Mouse (Mus musculus): ENCODE measurements around the gene Spata48. TPM values are rescaled to one million over a fixed set of nuclear protein-coding genes. Genes with fewer than 3 reads are reported as not detected.
A peak's percentile ranks its signal among the peaks of the same experiment; 100 is the strongest.

The Spata48 gene
- total RNA-seq, 2 experiments from 2014 or later = 2.2 to 2.8 TPM

GRCm38 (mm10) chr11:11528760-11529159, 66.9 kb downstream of the Spata48 start:
- intact Hi-C loops (cut with DNase I) = no loop called here
- peak in 1 of 2 experiments; percentile 7 for DNase-seq (ENCODE audit: low spot score in 2 of 2)

GRCm38 (mm10) chr11:11529165-11529564, 67.3 kb downstream of the Spata48 start:
- no peak for DNase-seq (ENCODE audit: low spot score in 2 of 2)
- intact Hi-C loops (cut with DNase I) = no loop called here

GRCm38 (mm10) chr11:11530126-11530525, 68.2 kb downstream of the Spata48 start:
- no peak for DNase-seq (ENCODE audit: low spot score in 2 of 2)
- intact Hi-C loops (cut with DNase I) = no loop called here

DNA sequence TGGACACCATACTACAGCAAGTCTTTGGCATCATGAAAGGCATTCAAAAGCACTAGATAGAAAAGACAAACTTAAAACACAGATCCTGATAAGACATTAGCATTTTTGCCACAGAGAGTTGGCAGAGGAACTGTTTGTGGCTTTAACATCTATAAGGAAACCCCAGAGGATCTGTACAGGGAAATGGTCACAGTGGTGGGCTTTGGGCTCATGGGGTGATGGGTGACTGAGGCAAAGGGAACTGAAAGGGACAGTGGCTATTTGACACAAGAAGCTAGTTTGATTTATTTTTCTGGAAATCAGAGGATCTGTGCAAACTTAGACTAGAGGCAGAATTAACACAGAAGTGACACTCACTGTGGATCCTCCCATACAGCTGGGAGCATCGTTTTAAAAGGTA, 74.4 kb downstream of the Spata48 start:
- intact Hi-C loops (cut with DNase I) = no loop called here
- DNase-seq (ENCODE audit: low spot score in 2 of 2) = no peak

GRCm38 (mm10) chr11:11545948-11546347, 84.1 kb downstream of the Spata48 start:
- DNase-seq (ENCODE audit: low spot score in 2 of 2) = no peak
- intact Hi-C loops (cut with DNase I) = no loop called here

DNA sequence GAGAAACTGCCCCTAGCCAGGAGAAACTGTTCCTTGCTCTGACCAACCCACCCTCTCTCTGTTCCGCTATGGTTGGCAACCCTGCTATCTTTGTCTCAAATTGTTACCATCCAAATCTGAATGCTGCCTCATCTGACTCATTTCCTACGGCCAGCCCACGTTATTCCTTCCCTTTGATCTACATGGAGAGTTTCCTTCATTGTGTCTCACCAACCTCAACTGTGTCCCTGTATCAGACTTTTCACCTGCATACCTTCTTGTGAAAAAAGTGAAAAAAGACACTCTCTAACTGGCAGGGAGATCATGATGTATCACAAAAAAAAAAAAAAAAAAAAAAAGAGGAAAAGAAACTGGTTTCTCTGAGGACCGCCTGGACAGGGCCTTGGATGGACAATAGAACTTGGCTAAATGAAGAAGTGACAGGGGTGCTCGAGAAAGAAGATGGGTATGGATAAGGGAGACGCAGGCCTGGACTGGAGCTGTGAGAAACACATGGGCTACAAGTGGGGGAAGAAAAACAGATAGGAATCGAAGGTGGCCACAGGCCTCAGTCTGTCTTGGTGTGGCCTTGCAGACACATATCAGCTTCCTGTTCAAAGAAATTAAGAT, 85.1 kb downstream of the Spata48 start:
- DNase-seq (ENCODE audit: low spot score in 2 of 2) = no peak
- intact Hi-C loops (cut with DNase I) = no loop called here

DNA sequence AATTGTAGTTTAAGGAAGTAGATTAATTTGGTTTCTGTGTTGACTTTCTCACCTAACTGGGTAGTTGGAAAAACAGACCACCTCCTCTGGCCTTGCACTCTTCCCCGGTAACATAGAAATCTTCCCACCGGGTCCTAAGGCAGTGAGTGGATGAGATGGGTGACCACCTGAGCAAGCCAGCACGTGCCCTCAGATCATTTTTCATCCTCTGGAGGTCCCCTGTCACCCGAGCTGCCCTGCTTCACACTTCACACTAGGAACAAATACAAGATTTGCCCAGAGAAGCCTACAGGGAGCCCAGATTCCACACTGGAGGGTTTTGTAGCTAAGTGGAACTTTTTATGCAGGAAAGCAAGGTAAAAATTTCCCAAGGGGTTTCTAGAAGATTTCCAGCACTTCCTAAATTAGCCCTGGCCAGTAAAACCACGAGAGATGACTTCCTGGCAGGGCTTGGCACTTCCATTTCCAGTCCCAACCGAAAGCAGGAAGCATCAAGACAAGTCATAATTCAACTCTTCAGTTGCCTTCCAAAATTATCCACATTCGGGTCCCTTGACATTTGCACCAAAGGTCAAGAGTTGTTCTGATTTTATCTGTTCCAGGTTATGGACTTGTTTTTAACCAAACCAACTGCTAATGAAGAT, 85.8 kb downstream of the Spata48 start:
- intact Hi-C loops (cut with DNase I) = no loop called here
- no peak for DNase-seq (ENCODE audit: low spot score in 2 of 2)

DNA sequence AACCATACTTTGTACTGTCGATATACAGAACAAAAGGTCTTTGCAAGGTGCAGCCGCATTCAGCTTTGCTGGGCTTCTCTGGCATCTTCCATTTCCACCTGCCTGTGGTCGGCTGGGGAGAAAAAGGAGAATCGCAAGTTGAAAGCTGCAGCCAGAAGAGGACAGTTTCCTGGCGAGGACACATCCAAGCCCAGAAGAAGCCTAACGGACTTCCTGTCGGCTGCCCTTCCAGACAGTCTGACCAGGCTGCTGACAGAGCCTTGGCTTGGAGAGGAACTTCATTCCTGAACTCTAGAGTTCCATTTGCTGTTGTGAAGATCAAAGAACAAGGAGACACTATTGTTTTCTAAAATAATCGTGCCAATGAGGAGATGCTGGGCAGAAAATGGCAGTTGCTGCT, 93.7 kb downstream of the Spata48 start:
- intact Hi-C loops (cut with DNase I) = no loop called here

DNA sequence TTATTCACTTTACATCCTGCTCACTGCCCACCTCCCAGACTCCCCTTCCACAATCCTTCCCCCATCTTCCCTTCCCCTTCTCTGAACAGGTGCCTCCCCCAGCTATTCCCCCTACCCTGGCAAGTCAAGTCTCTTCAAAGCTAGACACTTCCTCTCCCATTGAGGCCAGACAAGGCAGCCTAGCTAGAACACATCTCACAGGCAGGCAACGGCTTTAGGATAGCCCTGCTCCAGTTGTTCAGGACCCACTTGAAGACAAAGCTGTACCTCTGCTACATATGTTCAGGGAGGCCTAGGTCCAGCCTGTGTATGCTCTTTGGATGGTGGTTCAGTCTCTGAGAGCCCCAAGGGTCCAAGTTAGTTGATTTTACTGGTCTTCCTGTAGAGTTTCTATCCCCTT, 94.3 kb downstream of the Spata48 start:
- no peak for DNase-seq (ENCODE audit: low spot score in 2 of 2)
- intact Hi-C loops (cut with DNase I) = no loop called here

More for the DNA sequence above, 93.7 kb downstream of the Spata48 start:
- no peak for DNase-seq (ENCODE audit: low spot score in 2 of 2)

GRCm38 (mm10) chr11:11557173-11557967, 95.5 kb downstream of the Spata48 start:
- DNase-seq (ENCODE audit: low spot score in 2 of 2) = peak; percentile 45 to 50
- intact Hi-C loops (cut with DNase I) = loop anchor here (1.0 kb wide), 1 partner anchor 231 kb away; no protein-coding TSS in a partner anchor

- DNase-seq (ENCODE audit: low spot score in 2 of 2) = no peak
- intact Hi-C loops (cut with DNase I) = no loop called here
These were observed 96.8 kb downstream of the Spata48 start for GRCm38 (mm10) chr11:11558662-11559061.

DNA sequence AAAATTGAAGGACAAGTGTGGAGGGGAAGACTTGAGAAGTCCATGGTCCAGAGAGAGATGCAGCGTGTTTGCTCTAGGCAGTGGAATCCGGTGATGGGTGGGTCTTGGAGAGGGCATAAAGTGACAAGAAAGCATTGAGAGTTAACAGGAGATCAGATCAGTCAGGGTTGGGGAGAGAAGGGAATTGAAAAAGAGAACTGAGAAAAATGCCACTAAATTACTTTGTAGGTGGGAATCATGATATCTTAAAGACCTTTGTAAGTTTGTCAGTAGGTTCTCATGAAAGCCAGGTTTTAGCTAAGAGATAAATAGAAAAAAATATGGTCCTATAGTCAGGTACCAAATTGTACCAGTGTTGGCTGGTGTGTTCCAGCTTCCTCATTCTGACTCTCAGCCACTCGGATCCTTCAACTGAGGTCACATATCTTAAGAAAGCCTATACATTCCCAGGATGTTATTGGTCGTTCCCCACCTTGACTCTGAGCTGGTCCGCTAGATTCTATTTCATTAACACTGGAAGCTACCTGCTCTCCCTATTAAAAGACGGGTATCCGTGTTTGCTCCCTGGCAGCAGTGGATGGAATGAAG, 97.3 kb downstream of the Spata48 start:
- intact Hi-C loops (cut with DNase I) = no loop called here
- DNase-seq (ENCODE audit: low spot score in 2 of 2) = no peak

DNA sequence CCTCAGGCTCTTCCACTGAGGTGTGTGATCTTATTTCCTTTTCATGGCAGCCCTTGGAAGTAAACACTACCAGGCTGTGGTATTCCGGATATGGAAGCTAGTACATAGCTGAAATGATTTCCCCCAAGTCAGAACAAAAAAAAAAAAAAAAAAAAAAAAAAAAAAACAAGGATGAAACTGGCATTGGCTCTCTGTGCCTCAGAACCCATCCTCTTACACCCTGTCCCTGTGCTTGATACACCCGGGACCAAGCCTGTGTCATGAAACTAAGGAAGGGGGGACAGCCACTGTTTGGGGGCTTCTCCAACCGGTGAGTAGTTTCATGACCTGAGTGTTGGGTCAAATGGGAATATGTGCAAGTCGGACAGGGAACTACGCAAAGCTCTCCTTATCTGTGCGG, 99.2 kb downstream of the Spata48 start:
- intact Hi-C loops (cut with DNase I) = loop anchor here (5.0 kb wide), 1 partner anchor 126 kb away; the partner anchor contains the start of gene Ikzf1

GRCm38 (mm10) chr11:11564266-11565044, 102.6 kb downstream of the Spata48 start:
- no peak for DNase-seq (ENCODE audit: low spot score in 2 of 2)
- intact Hi-C loops (cut with DNase I) = loop anchor here (5.0 kb wide), 1 partner anchor 123 kb away; the partner anchor contains the start of gene Ikzf1

More for the DNA sequence above, 99.2 kb downstream of the Spata48 start:
- DNase-seq (ENCODE audit: low spot score in 2 of 2) = no peak

Other genes starting within 250 kb of the Spata48 start
- gene Zpbp, start 314 bp downstream of the Spata48 start, total RNA-seq (2021) = 1 to 10 TPM in 1 of 2 experiments, under 1 TPM in 1; 0.99 to 1.0 TPM
- gene 4930512M02Rik, start 165.7 kb downstream of the Spata48 start, total RNA-seq (2021) = not detected
- gene Ikzf1, start 222.9 kb downstream of the Spata48 start, total RNA-seq (2021) = 1 to 10 TPM; 3.1 to 4.0 TPM